Mouse (Mus musculus) CH12F3 (cell line): Measurements from ENCODE around the gene Zc3hav1.

Source experiments
- in situ Hi-C: fragments of 300-500 bp; cut with MboI; formaldehyde crosslinking; loops from 2 replicates; pipeline ENCODE4 v1.14.3; 2020; ENCODE audit warnings: low sequenced_read_pairs

The Zc3hav1 gene

GRCm38 (mm10) chr6:38298246-38298635, 56.2 kb downstream of the Zc3hav1 start:
- in situ Hi-C loops = no loop called here

- in situ Hi-C loops = no loop called here
These were observed 56.7 kb downstream of the Zc3hav1 start for GRCm38 (mm10) chr6:38297580-38298245.

GRCm38 (mm10) chr6:38293708-38294107, 60.7 kb downstream of the Zc3hav1 start:
- in situ Hi-C loops = no loop called here

- in situ Hi-C loops = no loop called here
These were observed 61.3 kb downstream of the Zc3hav1 start for GRCm38 (mm10) chr6:38292871-38293646.

GRCm38 (mm10) chr6:38284422-38284821, 70.0 kb downstream of the Zc3hav1 start:
- in situ Hi-C loops = no loop called here

- in situ Hi-C loops = no loop called here
These were observed 89.9 kb downstream of the Zc3hav1 start for GRCm38 (mm10) chr6:38264466-38264865.

GRCm38 (mm10) chr6:38263393-38264159, 90.8 kb downstream of the Zc3hav1 start:
- in situ Hi-C loops = no loop called here

GRCm38 (mm10) chr6:38261877-38262276, 92.5 kb downstream of the Zc3hav1 start:
- in situ Hi-C loops = no loop called here

- in situ Hi-C loops = no loop called here
These were observed 96.9 kb downstream of the Zc3hav1 start for GRCm38 (mm10) chr6:38257506-38257905.

GRCm38 (mm10) chr6:38256793-38257192, 97.6 kb downstream of the Zc3hav1 start:
- in situ Hi-C loops = no loop called here

- in situ Hi-C loops = no loop called here
These were observed 98.6 kb downstream of the Zc3hav1 start for GRCm38 (mm10) chr6:38255794-38256193.
